Mouse (Mus musculus) myocyte (in vitro differentiated cells): Measurements from ENCODE around the gene Mrpl48. TPM values are rescaled to one million over a fixed set of nuclear protein-coding genes. Genes with fewer than 3 reads are reported as not detected.

Experiments used
- H3K27me3 ChIP-seq: one replicate; pipeline ENCODE4 v1.6.1; 2011; ENCODE audit not compliant: control insufficient read depth, insufficient read depth, insufficient read length
- H3K36me3 ChIP-seq: one replicate; pipeline ENCODE4 v1.6.1; 2011; ENCODE audit not compliant: control insufficient read depth, insufficient read depth
- H3K4me2 ChIP-seq: one replicate; pipeline ENCODE4 v1.6.1; 2011; ENCODE audit warnings: low read depth, control low read depth
- H3K4me3 ChIP-seq: one replicate; pipeline ENCODE4 v1.5.1; 2011; ENCODE audit warnings: mild to moderate bottlenecking, control low read depth, moderate library complexity
- H3K79me2 ChIP-seq: one replicate; pipeline ENCODE4 v1.6.1; 2011; ENCODE audit not compliant: control insufficient read depth, insufficient read depth
- H3ac ChIP-seq: one replicate; pipeline ENCODE4 v1.6.1; 2011; ENCODE audit not compliant: control insufficient read depth, insufficient read length
- CEBPB ChIP-seq: IDR thresholded peaks from 2 replicates; pipeline ENCODE4 v1.6.1; 2011; ENCODE audit warnings: mild to moderate bottlenecking, moderate library complexity; ENCODE audit not compliant: poor library complexity, insufficient read depth, severe bottlenecking
- E2F4 ChIP-seq: IDR thresholded peaks from one replicate; pipeline ENCODE4 v1.6.1; 2011; ENCODE audit warnings: mild to moderate bottlenecking, control low read depth, moderate library complexity; ENCODE audit not compliant: insufficient read depth
- MAX ChIP-seq: IDR thresholded peaks from one replicate; pipeline ENCODE4 v1.6.1; 2011; ENCODE audit warnings: low read depth, mild to moderate bottlenecking, control low read depth
- MYOD1 ChIP-seq, 3 experiments: IDR thresholded peaks; one replicate each; pipeline ENCODE4 v1.6.1; 2011; ENCODE audit warnings: control low read depth in 2 of 3, low read depth in 2 of 3, mild to moderate bottlenecking in 2 of 3, moderate library complexity in 1 of 3; ENCODE audit not compliant: insufficient read length in 2 of 3, control insufficient read depth in 1 of 3
- MYOG ChIP-seq, 3 experiments: IDR thresholded peaks; one replicate each; pipeline ENCODE4 v1.6.1; 2011; ENCODE audit warnings: control low read depth in 2 of 3, low read depth in 2 of 3, mild to moderate bottlenecking in 2 of 3; ENCODE audit not compliant: insufficient read length in 2 of 3, control insufficient read depth in 1 of 3, insufficient read depth in 1 of 3
- POLR2A ChIP-seq: IDR thresholded peaks from one replicate; pipeline ENCODE4 v1.6.1; 2011; ENCODE audit warnings: low read depth, mild to moderate bottlenecking, control low read depth, moderate library complexity; ENCODE audit not compliant: insufficient read length
- POLR2AphosphoS2 ChIP-seq: IDR thresholded peaks from one replicate; pipeline ENCODE4 v1.6.1; 2011; ENCODE audit warnings: low read depth, control low read depth; ENCODE audit not compliant: insufficient read length
- REST ChIP-seq: IDR thresholded peaks from one replicate; pipeline ENCODE4 v1.6.1; 2011; ENCODE audit warnings: mild to moderate bottlenecking, control low read depth, moderate library complexity; ENCODE audit not compliant: insufficient read depth, insufficient read length
- SRF ChIP-seq: IDR thresholded peaks from one replicate; pipeline ENCODE4 v1.6.1; 2011; ENCODE audit warnings: low read depth; ENCODE audit not compliant: control insufficient read depth, insufficient read length
- TCF12 ChIP-seq: IDR thresholded peaks from one replicate; pipeline ENCODE4 v1.6.1; 2011; ENCODE audit warnings: mild to moderate bottlenecking, control low read depth; ENCODE audit not compliant: poor library complexity, insufficient read depth, severe bottlenecking
- TCF3 ChIP-seq: IDR thresholded peaks from one replicate; pipeline ENCODE4 v1.6.1; 2011; ENCODE audit warnings: low read depth, control low read depth; ENCODE audit not compliant: insufficient read length
- USF1 ChIP-seq: IDR thresholded peaks from one replicate; pipeline ENCODE4 v1.6.1; 2011; ENCODE audit warnings: low read depth, mild to moderate bottlenecking, control low read depth, moderate library complexity
- polyA plus RNA-seq: library from polyadenylated mRNA; unstranded; fragments of >200 nt; fragmentation: generic; extraction: Trizol; gene quantifications from one replicate; pipeline ENCODE4 v1.2.1, GENCODE M21; 2012; ENCODE audit warnings: missing spikeins

The Mrpl48 gene
- polyA plus RNA-seq, 1 experiment, result 34.4 TPM

- no peak overlapping the region for H3K4me3 ChIP-seq
- H3K79me2 ChIP-seq, result no peaks in the 10 kb centered on the region
- H3ac ChIP-seq, result no peak overlapping the region
- TF ChIP-seq CEBPB, result no peak
- TF ChIP-seq REST, result no peak
- peak; percentile 46 for TF ChIP-seq POLR2AphosphoS2
- H3K4me2 ChIP-seq, result no peak overlapping the region
- H3K36me3 ChIP-seq, result no peaks in the 10 kb centered on the region
- no peaks in the 10 kb centered on the region for H3K27me3 ChIP-seq
Measured at GRCm38 (mm10) chr7:100501027-100501843, 106.9 kb downstream of the Mrpl48 start.

GRCm38 (mm10) chr7:100500276-100500977, 107.7 kb downstream of the Mrpl48 start:
- TF ChIP-seq POLR2A (no peak), MYOD1 (IDR thresholded peaks at IDR 0.05; ENCODE audit: control insufficient read depth in 1 of 3, insufficient read length in 2 of 3, low read depth in 2 of 3) (peak in 1 of 3 experiments; percentile 10), REST (no peak), USF1 (no peak)
- Histone ChIP-seq H3K4me3 (no peak overlapping the region), H3K36me3 (no peaks in the 10 kb centered on the region), H3K4me2 (no peak overlapping the region), H3ac (no peak overlapping the region), H3K27me3 (no peaks in the 10 kb centered on the region), H3K79me2 (no peaks in the 10 kb centered on the region)

DNA sequence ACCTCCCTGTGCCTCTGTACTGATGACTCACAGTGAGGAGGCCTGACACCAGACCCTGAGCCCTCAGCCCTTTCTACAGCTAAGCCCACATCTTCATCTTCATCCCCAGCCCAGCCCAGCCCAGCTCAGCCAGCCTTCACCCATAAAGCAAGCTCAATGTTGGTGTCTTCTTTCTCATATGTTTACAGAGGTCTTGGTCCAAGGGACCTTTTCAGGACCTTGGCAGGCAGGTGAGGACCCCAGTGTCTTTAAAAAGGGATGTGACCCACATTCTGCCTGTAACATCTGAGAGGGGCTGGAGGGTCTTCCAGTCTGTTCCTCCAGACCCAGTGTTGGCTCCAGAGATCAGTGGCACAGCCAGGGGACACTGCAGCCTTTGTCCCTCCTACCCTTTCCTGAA, 108.6 kb downstream of the Mrpl48 start:
- TF ChIP-seq MYOD1 (IDR thresholded peaks at IDR 0.05; ENCODE audit: control insufficient read depth in 1 of 3, insufficient read length in 2 of 3, low read depth in 2 of 3) (no peak), TCF3 (no peak), USF1 (no peak), POLR2A (no peak), MYOG (IDR thresholded peaks at IDR 0.05; ENCODE audit: control insufficient read depth in 1 of 3, insufficient read depth in 1 of 3, insufficient read length in 2 of 3, low read depth in 2 of 3) (no peak), CEBPB (no peak), REST (no peak), E2F4 (no peak), TCF12 (no peak), POLR2AphosphoS2 (no peak), MAX (no peak), SRF (no peak)
- Histone ChIP-seq H3K4me3 (no peak overlapping the region), H3K4me2 (no peak overlapping the region), H3K36me3 (no peaks in the 10 kb centered on the region), H3ac (no peak overlapping the region), H3K27me3 (no peaks in the 10 kb centered on the region), H3K79me2 (no peaks in the 10 kb centered on the region)

GRCm38 (mm10) chr7:100497982-100498381, 110.1 kb downstream of the Mrpl48 start:
- no peaks in the 10 kb centered on the region for H3K27me3 ChIP-seq
- no peak overlapping the region for H3ac ChIP-seq
- no peaks in the 10 kb centered on the region for H3K79me2 ChIP-seq
- no peaks in the 10 kb centered on the region for H3K36me3 ChIP-seq
- no peak overlapping the region for H3K4me3 ChIP-seq
- H3K4me2 ChIP-seq, result no peak overlapping the region
- TF ChIP-seq MAX (no peak), POLR2AphosphoS2 (no peak), CEBPB (no peak), E2F4 (no peak), USF1 (no peak), MYOD1 (IDR thresholded peaks at IDR 0.05; ENCODE audit: control insufficient read depth in 1 of 3, insufficient read length in 2 of 3, low read depth in 2 of 3) (no peak), TCF3 (no peak), POLR2A (no peak), SRF (no peak), MYOG (IDR thresholded peaks at IDR 0.05; ENCODE audit: control insufficient read depth in 1 of 3, insufficient read depth in 1 of 3, insufficient read length in 2 of 3, low read depth in 2 of 3) (no peak), TCF12 (no peak), REST (no peak)

DNA sequence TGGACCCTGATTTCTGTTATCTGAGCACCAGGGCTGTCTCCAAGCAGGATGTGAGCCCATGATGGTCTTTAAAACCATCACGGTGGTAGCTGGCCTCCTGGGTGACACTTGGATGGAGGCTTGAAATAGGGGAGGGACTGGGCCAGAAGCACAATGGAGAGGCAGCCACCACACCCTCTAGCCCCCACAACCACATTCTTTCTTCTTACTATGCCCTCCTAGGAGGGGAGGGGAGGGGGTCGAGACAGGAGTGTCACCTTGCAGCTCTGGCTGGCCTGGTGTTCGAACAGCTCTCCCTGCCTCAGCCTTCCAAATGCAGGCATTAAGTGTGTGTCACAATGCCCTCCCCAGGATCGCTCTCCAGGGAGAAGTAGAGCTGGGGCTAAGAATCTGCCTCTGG, 110.7 kb downstream of the Mrpl48 start:
- H3K79me2 ChIP-seq, result no peaks in the 10 kb centered on the region
- no peak overlapping the region for H3K4me3 ChIP-seq
- TF ChIP-seq MAX (no peak), E2F4 (no peak), POLR2A (no peak), SRF (no peak), REST (no peak), POLR2AphosphoS2 (no peak), TCF3 (no peak), USF1 (no peak), MYOG (IDR thresholded peaks at IDR 0.05; ENCODE audit: control insufficient read depth in 1 of 3, insufficient read depth in 1 of 3, insufficient read length in 2 of 3, low read depth in 2 of 3) (no peak), CEBPB (no peak), MYOD1 (IDR thresholded peaks at IDR 0.05; ENCODE audit: control insufficient read depth in 1 of 3, insufficient read length in 2 of 3, low read depth in 2 of 3) (no peak), TCF12 (no peak)
- no peak overlapping the region for H3K4me2 ChIP-seq
- H3K27me3 ChIP-seq, result no peaks in the 10 kb centered on the region
- H3K36me3 ChIP-seq, result no peaks in the 10 kb centered on the region
- no peak overlapping the region for H3ac ChIP-seq
